Mouse (Mus musculus): ENCODE data around the gene Slc2a8. TPM values are rescaled to one million over a fixed set of nuclear protein-coding genes. Genes with fewer than 3 reads are reported as not detected.

Gene Slc2a8
- polyA plus RNA-seq, 1 experiment from 2014 or later: 23.9 TPM

- Histone ChIP-seq H3K36me3 (no peaks in the 10 kb centered on the region), H3K27ac (no peak overlapping the region), H3K9me3 (replicated peaks) (no peaks in the 10 kb centered on the region), H3K9ac (no peak overlapping the region), H3K4me3 (no peak overlapping the region), H3K4me2 (replicated peaks) (no peak overlapping the region), H3K4me1 (no peaks in the 10 kb centered on the region), H3K27me3 (no peaks in the 10 kb centered on the region)
- 76% methylated on average over 6 of the region's 6 CpGs for WGBS
- no peak for ATAC-seq (ENCODE audit: low FRiP score)
These were observed 10.2 kb upstream of the Slc2a8 start for GRCm38 (mm10) chr2:32992130-32992529.

GRCm38 (mm10) chr2:32990167-32990832, 8.4 kb upstream of the Slc2a8 start:
- Histone ChIP-seq H3K4me2 (replicated peaks) (no peak overlapping the region), H3K9me3 (replicated peaks) (no peaks in the 10 kb centered on the region), H3K27ac (no peak overlapping the region), H3K4me3 (no peak overlapping the region), H3K4me1 (no peaks in the 10 kb centered on the region), H3K36me3 (no peaks in the 10 kb centered on the region), H3K27me3 (no peaks in the 10 kb centered on the region), H3K9ac (no peak overlapping the region)
- WGBS: 51% methylated on average over 13 of the region's 13 CpGs
- ATAC-seq (ENCODE audit: low FRiP score): no peak

DNA sequence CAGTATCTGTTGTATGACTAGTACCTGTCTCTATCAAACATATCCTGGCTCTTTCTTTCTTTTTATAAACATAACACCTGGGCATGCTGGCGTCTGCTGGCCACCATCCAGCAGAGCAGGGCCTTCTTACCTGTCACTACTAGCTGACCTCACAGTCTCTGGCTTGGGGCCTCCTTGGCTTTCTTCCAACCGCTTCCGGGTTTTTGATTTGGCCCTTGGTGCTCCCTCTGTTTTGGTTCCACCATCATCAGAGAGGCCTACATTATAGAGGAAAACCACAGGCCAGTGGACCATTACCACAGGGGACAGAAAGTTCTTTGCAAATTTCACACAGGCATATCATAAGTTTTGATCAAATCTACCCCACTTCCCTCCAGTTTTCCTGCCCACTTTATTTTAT, 7.5 kb upstream of the Slc2a8 start:
- Histone ChIP-seq H3K27me3 (0 out of 2 replicates have a peak, but pooled peaks cover 4% of the 10 kb centered on the region), H3K36me3 (no peaks in the 10 kb centered on the region), H3K4me1 (no peaks in the 10 kb centered on the region), H3K27ac (no peak overlapping the region), H3K9me3 (replicated peaks) (no peaks in the 10 kb centered on the region), H3K9ac (no peak overlapping the region), H3K4me3 (no peak overlapping the region), H3K4me2 (replicated peaks) (no peak overlapping the region)
- ATAC-seq (ENCODE audit: low FRiP score): no peak
- WGBS: 85% methylated on average over 3 of the region's 3 CpGs

DNA sequence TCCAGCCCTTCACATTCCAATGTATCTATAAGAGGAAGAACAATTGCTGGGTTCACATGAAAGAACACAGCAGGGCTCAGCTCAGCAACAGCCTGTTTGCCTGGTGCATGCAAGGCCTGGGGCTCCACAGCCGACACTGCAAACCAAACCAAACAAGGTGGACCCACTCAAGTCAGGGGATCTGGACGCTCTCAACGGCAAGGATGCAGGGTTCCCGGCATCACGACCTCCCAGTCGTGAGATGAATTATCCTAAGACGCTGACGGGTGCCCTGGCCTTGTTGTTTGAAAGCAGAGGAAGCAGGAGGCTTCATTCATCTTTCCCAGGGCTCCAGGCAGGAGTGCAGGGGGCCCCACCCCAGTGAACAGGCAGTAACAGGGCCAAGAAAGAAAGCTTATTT, 4.0 kb upstream of the Slc2a8 start:
- Histone ChIP-seq H3K4me3 (no peak overlapping the region), H3K27me3 (0 out of 2 replicates have a peak, but pooled peaks cover 6% of the 10 kb centered on the region), H3K4me1 (peaks cover 12% of the 10 kb centered on the region), H3K27ac (no peak overlapping the region), H3K36me3 (no peaks in the 10 kb centered on the region), H3K9ac (no peak overlapping the region), H3K4me2 (replicated peaks) (no peak overlapping the region), H3K9me3 (replicated peaks) (no peaks in the 10 kb centered on the region)
- 64% methylated on average over 8 of the region's 8 CpGs for WGBS
- no peak for ATAC-seq (ENCODE audit: low FRiP score)

GRCm38 (mm10) chr2:32983617-32984016, 1.7 kb upstream of the Slc2a8 start:
- Histone ChIP-seq H3K36me3 (no peaks in the 10 kb centered on the region), H3K4me1 (peaks cover 19% of the 10 kb centered on the region), H3K4me2 (replicated peaks) (no peak overlapping the region), H3K27ac (no peak overlapping the region), H3K4me3 (no peak overlapping the region), H3K9ac (no peak overlapping the region), H3K9me3 (replicated peaks) (no peaks in the 10 kb centered on the region), H3K27me3 (0 out of 2 replicates have a peak, but pooled peaks cover 6% of the 10 kb centered on the region)
- ATAC-seq (ENCODE audit: low FRiP score): no peak
- WGBS: 66% methylated on average over 6 of the region's 6 CpGs

DNA sequence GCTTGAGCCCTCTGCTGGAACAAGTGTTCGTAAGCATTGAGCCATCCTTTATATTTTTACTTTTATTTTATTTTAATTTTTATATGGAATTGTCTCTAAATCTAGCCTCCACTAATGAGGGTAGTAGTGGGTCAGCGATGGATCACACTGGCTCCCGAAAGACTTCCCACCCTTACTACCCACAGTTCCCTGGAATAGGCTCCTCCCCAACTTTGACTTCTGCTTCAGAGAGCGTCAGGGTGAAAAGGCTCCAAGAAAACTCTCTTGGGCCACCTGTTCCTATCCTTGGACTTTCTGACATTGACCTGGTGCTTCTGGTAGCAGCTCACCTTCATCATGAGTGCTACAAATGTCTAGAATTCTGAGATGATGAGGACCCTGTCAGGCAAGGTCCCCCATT, 817 bp upstream of the Slc2a8 start:
- Histone ChIP-seq H3K4me3 (peak overlapping the region; percentile 87), H3K4me1 (peaks cover 19% of the 10 kb centered on the region), H3K27ac (no peak overlapping the region), H3K4me2 (replicated peaks) (peak overlapping the region; percentile 98), H3K9me3 (replicated peaks) (no peaks in the 10 kb centered on the region), H3K9ac (no peak overlapping the region), H3K27me3 (0 out of 2 replicates have a peak, but pooled peaks cover 6% of the 10 kb centered on the region), H3K36me3 (no peaks in the 10 kb centered on the region)
- ATAC-seq (ENCODE audit: low FRiP score): no peak
- WGBS: 4% methylated on average over 4 of the region's 4 CpGs

DNA sequence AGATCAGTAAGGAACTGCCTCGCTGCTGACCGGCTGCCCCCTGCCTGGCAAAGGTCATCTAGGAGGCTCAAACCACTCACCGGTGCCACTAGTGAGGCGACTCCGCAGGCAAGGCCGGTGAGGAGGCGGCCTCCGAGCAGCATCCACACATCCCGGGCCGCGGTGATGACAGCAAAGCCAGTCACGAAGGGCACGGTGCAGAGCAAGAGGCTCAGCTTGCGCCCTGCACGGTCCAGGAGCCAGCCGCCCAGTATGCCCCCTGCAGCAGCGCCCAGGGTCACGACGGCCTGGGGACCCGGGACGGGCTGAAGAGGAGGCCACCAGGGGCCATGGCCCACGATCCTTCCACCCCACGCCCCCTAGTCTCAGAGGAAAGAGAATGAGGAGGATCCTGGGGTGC, 602 bp downstream of the Slc2a8 start:
- Histone ChIP-seq H3K4me2 (replicated peaks) (peak overlapping the region; percentile 98), H3K36me3 (peaks cover 5% of the 10 kb centered on the region; the same call in 1 of the 2 replicates), H3K27me3 (0 out of 2 replicates have a peak, but pooled peaks cover 6% of the 10 kb centered on the region), H3K27ac (peak overlapping the region; percentile 78), H3K4me1 (peaks cover 22% of the 10 kb centered on the region), H3K9me3 (replicated peaks) (no peaks in the 10 kb centered on the region), H3K9ac (peak overlapping the region; percentile 89), H3K4me3 (peak overlapping the region; percentile 87)
- WGBS: under 1% methylated on average over 23 of the region's 23 CpGs
- ATAC-seq (ENCODE audit: low FRiP score): peak; percentile 49

DNA sequence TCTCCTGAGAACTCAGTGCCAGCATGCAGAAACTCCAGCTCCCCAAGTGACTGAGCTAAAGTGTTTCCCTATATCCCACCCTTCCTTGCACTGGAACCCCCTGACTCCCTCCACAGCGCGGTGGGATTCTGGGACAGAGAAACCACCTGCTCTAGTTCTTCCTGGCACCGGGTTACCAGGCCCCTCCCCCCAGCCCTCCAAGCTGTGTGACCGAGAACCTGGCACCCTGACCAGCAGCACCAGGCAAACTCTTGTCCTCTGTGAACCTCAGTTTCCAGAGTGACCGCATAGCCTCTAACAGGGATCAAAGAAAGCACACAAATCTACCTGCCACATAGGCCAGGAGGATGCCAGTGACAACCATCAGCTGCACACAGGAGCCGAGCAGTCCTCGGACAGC, 2.2 kb downstream of the Slc2a8 start:
- Histone ChIP-seq H3K9ac (no peak overlapping the region), H3K27me3 (0 out of 2 replicates have a peak, but pooled peaks cover 4% of the 10 kb centered on the region), H3K27ac (no peak overlapping the region), H3K4me2 (replicated peaks) (no peak overlapping the region), H3K4me1 (peaks cover 22% of the 10 kb centered on the region), H3K9me3 (replicated peaks) (no peaks in the 10 kb centered on the region), H3K4me3 (no peak overlapping the region), H3K36me3 (peaks cover 20% of the 10 kb centered on the region; the same call in 1 of the 2 replicates)
- 89% methylated on average over 7 of the region's 7 CpGs for WGBS
- ATAC-seq (ENCODE audit: low FRiP score): no peak

DNA sequence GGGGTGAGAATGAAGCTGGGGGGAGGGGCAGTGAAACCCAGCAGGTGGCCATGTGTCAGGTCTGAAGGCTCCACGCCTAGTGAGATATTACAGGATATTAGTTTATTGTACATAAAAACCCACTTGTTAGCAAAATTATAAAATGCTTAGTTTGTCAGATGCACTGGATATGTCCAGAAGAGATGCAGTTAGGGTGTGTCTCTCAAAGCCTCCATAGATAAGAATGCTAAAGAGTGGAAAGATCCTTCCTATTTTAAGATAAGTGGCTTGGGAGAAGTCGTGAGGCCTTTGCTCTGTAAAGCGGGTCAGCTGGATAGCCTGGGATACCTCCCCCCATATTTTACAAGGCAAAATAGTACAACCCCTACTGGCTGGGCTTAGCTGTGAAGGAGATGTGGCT, 3.2 kb downstream of the Slc2a8 start:
- no peak for ATAC-seq (ENCODE audit: low FRiP score)
- Histone ChIP-seq H3K9me3 (replicated peaks) (no peaks in the 10 kb centered on the region), H3K9ac (no peak overlapping the region), H3K4me3 (no peak overlapping the region), H3K4me2 (replicated peaks) (no peak overlapping the region), H3K27ac (no peak overlapping the region), H3K36me3 (peaks cover 30% of the 10 kb centered on the region), H3K4me1 (peaks cover 22% of the 10 kb centered on the region), H3K27me3 (0 out of 2 replicates have a peak, but pooled peaks cover 2% of the 10 kb centered on the region)
- 77% methylated on average over 3 of the region's 3 CpGs for WGBS

DNA sequence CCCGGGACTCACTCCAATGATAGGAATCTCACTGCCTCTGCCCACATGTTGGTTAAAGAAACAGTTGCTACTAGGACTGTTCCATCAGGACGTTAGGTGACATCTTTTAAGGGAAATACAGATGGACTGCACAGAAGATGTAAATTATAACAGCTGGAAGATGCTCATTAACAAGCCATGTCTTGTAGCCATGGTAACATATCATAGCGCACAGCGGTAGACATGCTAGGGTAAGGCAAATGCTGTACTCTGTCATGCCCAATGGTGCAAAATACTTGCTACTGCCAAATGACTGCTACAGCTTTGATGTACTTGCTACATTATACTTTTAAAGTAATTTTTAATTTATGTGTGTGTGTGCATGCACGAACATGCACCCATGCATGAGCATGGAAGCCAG, 4.8 kb downstream of the Slc2a8 start:
- Histone ChIP-seq H3K36me3 (peaks cover 38% of the 10 kb centered on the region), H3K9me3 (replicated peaks) (no peaks in the 10 kb centered on the region), H3K9ac (no peak overlapping the region), H3K4me1 (peaks cover 17% of the 10 kb centered on the region), H3K4me3 (no peak overlapping the region), H3K4me2 (replicated peaks) (no peak overlapping the region), H3K27me3 (no peaks in the 10 kb centered on the region), H3K27ac (no peak overlapping the region)
- ATAC-seq (ENCODE audit: low FRiP score): no peak
- 86% methylated on average over 5 of the region's 5 CpGs for WGBS

GRCm38 (mm10) chr2:32974216-32974615, 7.7 kb downstream of the Slc2a8 start:
- no peak overlapping the region for H3K9ac ChIP-seq
- WGBS: 91% methylated on average over 8 of the region's 8 CpGs
- H3K4me3 ChIP-seq: no peak overlapping the region

GRCm38 (mm10) chr2:32971235-32971634, 10.6 kb downstream of the Slc2a8 start:
- H3K27me3 ChIP-seq: no peaks in the 10 kb centered on the region
- H3K9me3 ChIP-seq (replicated peaks): no peaks in the 10 kb centered on the region
- H3K4me1 ChIP-seq: peaks cover 16% of the 10 kb centered on the region
- H3K27ac ChIP-seq: no peak overlapping the region
- H3K4me3 ChIP-seq: no peak overlapping the region
- no peak overlapping the region for H3K9ac ChIP-seq
- ATAC-seq (ENCODE audit: low FRiP score): no peak
- peaks cover 33% of the 10 kb centered on the region for H3K36me3 ChIP-seq
- no peak overlapping the region for H3K4me2 ChIP-seq (replicated peaks)
- WGBS: 35% methylated on average over 9 of the region's 9 CpGs

More at GRCm38 (mm10) chr2:32974216-32974615, 7.7 kb downstream of the Slc2a8 start:
- peaks cover 38% of the 10 kb centered on the region for H3K36me3 ChIP-seq
- ATAC-seq (ENCODE audit: low FRiP score): no peak
- 0 out of 2 replicates have a peak, but pooled peaks cover 6% of the 10 kb centered on the region for H3K4me1 ChIP-seq
- H3K27me3 ChIP-seq: no peaks in the 10 kb centered on the region
- no peaks in the 10 kb centered on the region for H3K9me3 ChIP-seq (replicated peaks)
- no peak overlapping the region for H3K27ac ChIP-seq
- H3K4me2 ChIP-seq (replicated peaks): no peak overlapping the region

- Histone ChIP-seq H3K36me3 (peaks cover 18% of the 10 kb centered on the region), H3K4me3 (no peak overlapping the region), H3K27ac (no peak overlapping the region), H3K4me2 (replicated peaks) (no peak overlapping the region), H3K27me3 (no peaks in the 10 kb centered on the region), H3K9me3 (replicated peaks) (no peaks in the 10 kb centered on the region), H3K4me1 (peaks cover 22% of the 10 kb centered on the region), H3K9ac (no peak overlapping the region)
- 90% methylated on average over 8 of the region's 8 CpGs for WGBS
- no peak for ATAC-seq (ENCODE audit: low FRiP score)
These were observed 12.6 kb downstream of the Slc2a8 start for GRCm38 (mm10) chr2:32969326-32969725.
